Mouse (Mus musculus) macrophage (primary cell): ENCODE results near the gene Olfr462. TPM values are rescaled to one million over a fixed set of nuclear protein-coding genes. Genes with fewer than 3 reads are reported as not detected.

ENCODE experiments used
- H3K27ac ChIP-seq: fragments of 350-480 bp; formaldehyde crosslinking; 2 replicates; pipeline ENCODE4 v1.9.0; 2021
- H3K36me3 ChIP-seq: fragments of 350-480 bp; formaldehyde crosslinking; 2 replicates; pipeline ENCODE4 v1.9.0; 2021; ENCODE audit errors: inconsistent target
- H3K4me3 ChIP-seq: fragments of 350-480 bp; formaldehyde crosslinking; 2 replicates; pipeline ENCODE4 v1.9.0; 2021; ENCODE audit errors: inconsistent target
- H3K79me2 ChIP-seq: fragments of 350-480 bp; formaldehyde crosslinking; 2 replicates; pipeline ENCODE4 v1.9.0; 2021; ENCODE audit errors: inconsistent target
- WGBS: methylation state at CpG from one replicate; pipeline ENCODE4 v1.1.7; 2026; ENCODE audit warnings: inconsistent platforms; ENCODE audit not compliant: missing documents; 5-methylcytosine and 5-hydroxymethylcytosine counted together
- polyA plus RNA-seq: library from polyadenylated mRNA; stranded (reverse); fragments of 250-400 nt; gene quantifications from 3 replicates; pipeline ENCODE4 v1.2.4, GENCODE M21; 2018; ENCODE audit warnings: inconsistent platforms
- total RNA-seq, 78 experiments: library from RNA; depleted of rRNA; stranded (reverse); fragments of 250-400 nt; gene quantifications; 1 replicate in 9 of 78; 2 replicates in 24 of 78; 3 replicates in 43 of 78; 4 replicates in 2 of 78; pipeline ENCODE4 v1.2.4; 2018; ENCODE audit warnings: inconsistent platforms in 56 of 78

Gene Olfr462
- not detected for total RNA-seq (2018; cell fraction: chromatin; rRNA removed)
- total RNA-seq (2018; cell fraction: cytosol; rRNA removed): not detected
- total RNA-seq (2018; cell fraction: nucleus; rRNA removed): not detected
- not detected in 3 replicates for polyA plus RNA-seq

DNA sequence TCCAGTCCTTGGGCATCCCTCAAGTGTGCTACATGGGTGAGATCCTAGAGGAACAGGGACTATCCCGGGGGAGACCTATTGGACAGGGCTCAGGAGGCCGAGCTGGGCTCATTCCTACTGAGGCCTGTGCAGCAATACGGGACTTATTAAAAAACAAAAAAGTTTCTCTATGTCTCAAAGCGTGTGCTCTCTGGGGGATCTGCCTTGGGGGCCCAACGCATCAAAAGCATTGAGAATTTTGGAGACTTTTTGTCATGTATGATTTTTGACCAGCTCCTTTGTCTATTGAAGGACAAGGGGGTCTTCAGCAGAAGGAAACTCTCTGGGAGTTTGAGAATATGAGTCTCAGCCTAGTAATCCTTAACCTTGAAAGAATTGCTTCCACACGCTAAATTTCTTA lies at the start of gene Olfr462:
TSS of gene Olfr462 (minus strand) at position 101 of the 400 bp plus-strand sequence.
- no peak within 1 kb of the TSS for H3K4me3 ChIP-seq
- H3K36me3 ChIP-seq: no peaks in the 10 kb centered on the region
- WGBS: 93% methylated on average over 6 of the region's 6 CpGs
- H3K79me2 ChIP-seq: no peaks in the 10 kb centered on the region
- no peak within 1 kb of the TSS for H3K27ac ChIP-seq

DNA sequence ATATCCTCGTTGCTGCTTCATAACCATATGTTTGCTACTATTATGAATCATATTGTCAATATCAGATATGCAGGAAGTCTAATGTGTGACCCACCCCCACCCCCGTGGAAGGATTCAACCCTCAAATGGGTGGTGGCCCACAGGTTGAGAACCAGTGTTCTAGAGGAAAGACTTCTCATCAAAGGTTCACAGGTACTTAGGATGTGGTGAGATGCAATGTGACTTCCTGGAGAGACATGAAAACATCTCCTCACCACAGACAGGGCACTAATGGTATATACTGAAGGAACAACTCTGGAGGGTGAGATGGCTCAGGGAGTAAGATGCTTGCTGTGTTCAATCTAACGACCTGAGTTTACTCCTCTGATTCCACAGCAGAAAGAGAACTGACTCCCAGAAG lies 43.4 kb upstream of the Olfr462 start:
- H3K27ac ChIP-seq: no peak overlapping the region
- H3K4me3 ChIP-seq: no peak overlapping the region

DNA sequence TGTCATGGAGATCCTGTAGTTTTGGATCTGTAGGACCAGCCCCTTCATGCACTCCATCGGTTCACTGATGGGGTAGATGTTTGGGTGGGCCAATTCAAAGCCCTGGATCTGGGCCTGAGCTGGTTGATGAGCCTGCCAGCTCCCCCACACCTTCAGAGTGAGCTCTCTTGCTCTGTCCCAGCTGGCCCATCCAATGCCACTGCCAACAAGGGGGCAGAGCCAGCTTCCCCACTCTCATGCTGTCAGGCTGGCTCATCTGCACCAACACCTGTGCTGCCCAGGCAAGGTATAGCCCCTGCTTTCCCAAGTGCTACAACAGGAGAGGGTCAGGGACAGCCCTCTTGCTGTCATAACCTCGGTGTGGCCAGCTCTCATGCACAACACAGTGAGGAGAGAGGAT lies 41.7 kb upstream of the Olfr462 start:
- H3K79me2 ChIP-seq: no peaks in the 10 kb centered on the region
- H3K36me3 ChIP-seq: no peaks in the 10 kb centered on the region
- WGBS: 77% methylated on average over 2 of the region's 2 CpGs
- H3K27ac ChIP-seq: no peak overlapping the region
- H3K4me3 ChIP-seq: no peak overlapping the region

More for the DNA sequence above, 43.4 kb upstream of the Olfr462 start:
- 60% methylated on average over 3 of the region's 3 CpGs for WGBS
- Histone ChIP-seq H3K79me2 (no peaks in the 10 kb centered on the region), H3K36me3 (no peaks in the 10 kb centered on the region)

DNA sequence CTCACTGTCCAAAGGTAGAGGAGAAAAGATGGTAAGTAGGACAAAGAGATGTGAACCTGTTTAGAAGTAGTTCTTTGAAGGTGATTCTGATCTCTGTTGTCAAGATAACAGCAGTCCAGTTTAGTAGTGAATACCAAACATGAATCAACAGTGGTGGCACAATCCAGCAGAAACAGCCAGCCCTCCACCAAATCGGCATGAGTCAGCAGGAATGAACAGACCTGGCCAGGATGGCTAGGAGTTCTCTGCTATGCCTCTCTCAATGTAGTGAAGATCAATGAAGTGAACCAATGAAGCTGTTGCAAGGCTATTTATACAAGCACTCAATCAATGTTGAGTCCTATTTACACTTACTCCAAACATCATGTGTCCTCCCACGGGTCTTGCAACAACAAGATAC lies 38.3 kb upstream of the Olfr462 start:
- Histone ChIP-seq H3K79me2 (no peaks in the 10 kb centered on the region), H3K36me3 (no peaks in the 10 kb centered on the region)
- WGBS: 93% methylated on average over 2 of the region's 2 CpGs

DNA sequence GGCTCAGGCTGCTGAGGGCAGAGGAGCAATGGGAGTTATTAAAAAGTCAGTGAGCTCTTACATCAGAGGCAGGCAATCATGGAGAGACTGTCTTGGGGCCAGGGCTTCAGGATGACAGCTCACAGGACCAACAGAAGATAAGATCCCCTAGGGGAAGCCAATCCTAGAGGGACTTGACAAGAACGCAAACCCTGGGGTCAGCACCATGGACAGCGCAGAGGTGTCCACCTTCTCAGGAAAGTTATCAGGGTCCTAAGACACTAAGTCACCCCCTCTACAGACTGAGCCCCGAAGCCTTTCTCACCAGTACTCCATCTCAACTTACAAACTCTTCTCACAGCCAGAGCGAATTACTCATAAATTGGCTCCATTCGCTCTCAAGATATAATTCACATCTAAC lies 28.9 kb upstream of the Olfr462 start, which contains the start of gene Olfr464:
TSS of gene Olfr464 (minus strand) at position 2 of the 400 bp plus-strand sequence.
- Histone ChIP-seq H3K36me3 (no peaks in the 10 kb centered on the region), H3K27ac (no peak within 1 kb of the TSS), H3K79me2 (no peaks in the 10 kb centered on the region), H3K4me3 (no peak within 1 kb of the TSS)
- WGBS: 37% methylated on average over 5 of the region's 5 CpGs

More for the DNA sequence above, 38.3 kb upstream of the Olfr462 start:
- Histone ChIP-seq H3K27ac (no peak overlapping the region), H3K4me3 (no peak overlapping the region)

DNA sequence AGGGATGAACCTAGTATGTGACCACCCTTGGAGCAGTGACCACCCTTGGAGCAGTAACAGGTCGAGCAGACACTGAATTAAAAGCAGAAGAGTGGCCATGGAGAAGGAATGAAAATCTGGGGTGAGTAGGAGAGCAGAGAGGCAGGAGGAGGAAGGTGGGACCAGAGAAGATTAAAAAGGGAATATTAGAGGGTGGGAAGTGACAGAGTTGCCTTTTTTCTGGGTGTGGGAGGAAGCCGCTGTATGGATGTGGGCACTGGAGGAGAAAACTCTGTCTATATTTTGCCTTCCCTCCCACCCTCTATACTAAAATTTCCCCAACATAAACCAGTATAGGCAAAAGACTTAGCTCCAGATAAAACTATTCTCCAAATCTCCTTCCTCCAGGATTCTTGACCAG lies 28.2 kb upstream of the Olfr462 start:
- Histone ChIP-seq H3K27ac (no peak overlapping the region), H3K4me3 (no peak overlapping the region), H3K36me3 (no peaks in the 10 kb centered on the region), H3K79me2 (no peaks in the 10 kb centered on the region)
- 57% methylated on average over 2 of the region's 2 CpGs for WGBS

DNA sequence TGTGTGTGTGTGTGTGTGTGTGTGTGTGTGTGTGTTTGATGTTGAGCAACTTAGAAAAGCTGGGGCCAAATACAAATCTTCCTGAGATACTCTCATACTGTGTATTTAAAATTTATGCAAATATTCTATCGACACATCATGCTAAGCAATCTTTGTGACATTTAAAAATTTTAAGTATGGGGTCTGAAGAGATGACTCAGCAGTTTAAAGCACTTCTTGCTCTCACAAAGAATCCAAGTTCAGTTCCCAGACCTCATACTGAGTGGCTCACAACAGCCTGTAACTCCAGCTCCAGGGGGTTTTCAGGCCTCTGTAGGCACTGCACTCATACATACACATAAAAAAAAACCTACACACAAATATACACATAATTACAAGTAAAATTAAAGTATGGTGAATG lies 23.9 kb upstream of the Olfr462 start:
- Histone ChIP-seq H3K79me2 (no peaks in the 10 kb centered on the region), H3K4me3 (no peak overlapping the region), H3K36me3 (no peaks in the 10 kb centered on the region), H3K27ac (no peak overlapping the region)
- WGBS: 100% methylated on average over 1 of the region's 1 CpGs

DNA sequence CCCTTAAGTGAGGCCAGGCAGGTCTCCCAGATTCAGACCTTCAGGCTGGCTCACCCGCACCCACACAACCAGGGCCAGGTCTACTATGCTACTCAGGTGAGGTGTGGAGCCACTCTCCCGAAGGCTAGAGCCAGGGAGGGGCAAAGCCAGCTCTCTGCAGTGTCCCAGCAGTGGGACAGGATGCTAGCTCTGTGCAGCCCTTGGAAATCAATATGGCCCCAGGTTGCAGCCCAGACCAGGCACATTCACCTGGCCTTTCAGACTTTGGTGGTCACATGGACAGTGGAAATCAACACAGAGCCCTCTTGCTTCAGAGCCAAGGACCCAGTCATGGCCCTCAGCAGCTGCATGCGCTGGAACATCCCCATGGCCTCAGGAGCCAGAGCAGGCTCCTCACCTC lies 12.3 kb upstream of the Olfr462 start:
- Histone ChIP-seq H3K27ac (no peak overlapping the region), H3K4me3 (no peak overlapping the region), H3K79me2 (no peaks in the 10 kb centered on the region), H3K36me3 (no peaks in the 10 kb centered on the region)
- 76% methylated on average over 3 of the region's 3 CpGs for WGBS

DNA sequence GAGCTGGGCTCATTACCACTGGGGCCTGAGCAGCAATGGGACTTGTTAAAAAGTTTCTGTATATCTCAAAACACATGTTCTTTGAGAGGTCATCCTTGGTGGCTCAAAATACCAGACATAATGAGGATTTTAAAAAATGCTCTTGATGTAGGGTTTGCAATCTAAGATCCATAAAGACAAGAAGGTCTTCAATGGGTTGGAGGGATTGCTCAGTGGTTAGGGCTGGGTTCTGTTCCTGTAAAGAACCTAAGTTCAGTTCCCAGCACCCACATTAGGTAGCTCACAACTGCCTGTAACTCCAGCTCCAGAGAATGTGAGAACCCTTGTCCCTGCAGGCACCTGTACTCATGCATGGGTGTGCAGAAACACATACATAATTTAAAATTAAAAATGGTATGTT lies 5.2 kb upstream of the Olfr462 start, which contains the start of gene Olfr463:
TSS of gene Olfr463 (minus strand) at position 101 of the 400 bp plus-strand sequence.
- Histone ChIP-seq H3K79me2 (no peaks in the 10 kb centered on the region), H3K4me3 (no peak within 1 kb of the TSS), H3K27ac (no peak within 1 kb of the TSS), H3K36me3 (no peaks in the 10 kb centered on the region)

DNA sequence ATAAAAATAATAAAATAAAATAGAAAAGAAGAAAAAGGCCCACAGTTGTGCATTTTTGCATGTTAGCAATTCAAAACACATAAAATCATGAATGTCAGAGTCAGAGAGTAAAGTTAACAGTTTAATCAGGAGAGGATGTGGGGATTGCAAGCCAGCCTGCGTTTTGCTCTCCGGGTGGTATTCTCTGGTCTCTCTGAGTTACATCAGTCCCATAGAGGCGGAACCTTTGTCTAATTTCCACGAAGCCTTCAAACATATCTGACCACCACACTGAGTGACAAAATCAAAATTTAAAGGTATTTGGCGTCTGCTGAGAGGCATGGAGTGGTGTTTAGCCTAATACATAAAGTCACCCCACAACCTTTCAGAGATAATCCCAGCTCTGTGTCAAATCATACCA lies 7.2 kb downstream of the Olfr462 start:
- Histone ChIP-seq H3K4me3 (no peak overlapping the region), H3K79me2 (no peaks in the 10 kb centered on the region), H3K36me3 (no peaks in the 10 kb centered on the region), H3K27ac (no peak overlapping the region)
- WGBS: 80% methylated on average over 5 of the region's 5 CpGs

DNA sequence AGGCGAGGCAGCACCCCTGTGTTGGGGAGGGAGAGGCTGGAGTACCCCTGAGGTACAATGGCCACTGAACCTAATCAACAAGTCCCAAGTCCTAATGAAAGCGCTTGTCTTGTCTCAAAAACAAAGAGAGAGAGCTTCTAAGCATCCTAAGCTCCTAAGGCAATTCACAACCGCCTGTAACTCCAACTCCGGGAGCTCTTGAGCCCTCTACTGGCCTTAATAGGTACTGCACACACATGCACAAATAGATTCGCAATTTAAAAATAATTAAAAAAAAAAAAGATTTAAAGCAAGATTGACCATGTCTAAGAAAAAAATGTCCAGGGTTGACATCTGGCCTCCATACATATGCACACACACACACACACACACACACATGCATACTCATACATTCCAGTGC lies 8.6 kb downstream of the Olfr462 start:
- H3K79me2 ChIP-seq: no peaks in the 10 kb centered on the region
- WGBS: 36% methylated on average over 5 of the region's 5 CpGs
- H3K36me3 ChIP-seq: no peaks in the 10 kb centered on the region
- H3K27ac ChIP-seq: no peak overlapping the region
- no peak overlapping the region for H3K4me3 ChIP-seq

DNA sequence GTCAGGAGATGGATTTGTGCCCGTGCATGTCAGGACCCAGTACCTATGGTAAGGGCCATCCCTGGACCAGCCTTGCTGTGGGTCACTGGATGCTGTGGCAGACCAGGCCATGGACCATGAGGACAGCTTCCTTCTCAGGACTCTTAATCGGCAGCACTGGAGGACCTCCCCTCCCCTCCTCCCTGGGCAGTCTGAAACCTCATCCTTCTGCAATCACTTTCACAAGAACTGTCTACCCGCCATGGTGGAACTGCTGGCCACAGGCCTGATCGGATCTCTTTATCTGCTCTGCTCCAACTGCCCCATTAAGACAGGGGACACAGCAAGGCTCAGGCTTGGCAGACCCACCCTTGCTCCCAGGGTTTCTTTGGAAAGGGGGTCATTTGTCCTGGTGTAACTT lies 10.4 kb downstream of the Olfr462 start:
- Histone ChIP-seq H3K4me3 (no peak overlapping the region), H3K27ac (no peak overlapping the region), H3K79me2 (no peaks in the 10 kb centered on the region), H3K36me3 (no peaks in the 10 kb centered on the region)
- 46% methylated on average over 4 of the region's 4 CpGs for WGBS

DNA sequence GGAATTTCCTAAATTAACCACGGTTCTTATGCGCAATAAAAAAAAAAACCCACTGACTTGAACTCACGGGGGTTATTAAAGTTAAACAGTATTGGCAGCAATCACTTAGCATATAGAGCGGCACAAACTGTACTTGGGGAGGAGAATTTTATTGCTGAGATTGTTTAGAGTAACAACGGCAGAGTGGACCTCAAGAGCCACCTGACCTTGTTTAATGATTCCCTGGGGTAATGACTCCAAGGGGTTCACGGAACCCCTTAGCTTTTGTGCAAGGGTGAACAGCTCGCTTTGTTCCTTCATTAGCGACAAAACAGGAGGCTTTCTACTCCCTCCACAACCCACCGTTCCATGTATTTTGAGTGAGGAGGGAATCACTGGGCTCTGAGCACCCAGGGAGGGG lies 12.2 kb downstream of the Olfr462 start:
- H3K4me3 ChIP-seq: no peak overlapping the region
- H3K36me3 ChIP-seq: no peaks in the 10 kb centered on the region
- no peaks in the 10 kb centered on the region for H3K79me2 ChIP-seq
- 77% methylated on average over 9 of the region's 9 CpGs for whole genome bisulfite sequencing
- no peak overlapping the region for H3K27ac ChIP-seq

DNA sequence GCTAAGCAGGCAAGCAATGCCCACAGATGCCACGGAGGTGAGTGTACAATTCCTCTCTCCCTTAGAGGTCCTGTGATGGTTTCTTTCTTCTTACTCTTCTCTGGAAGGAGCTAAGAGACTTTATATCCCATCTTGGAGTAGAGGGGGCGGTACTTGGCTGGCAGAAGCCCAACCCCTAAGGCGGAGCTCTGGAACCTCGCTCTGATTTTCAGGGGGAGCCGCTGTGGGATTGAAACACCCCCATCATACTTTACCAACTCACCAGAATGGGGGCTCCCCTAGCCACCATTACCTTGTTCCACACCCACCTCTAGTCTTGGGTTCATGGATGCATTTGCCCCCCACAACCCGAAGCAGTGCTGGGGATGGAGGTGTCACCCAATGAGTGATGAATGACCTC lies 16.6 kb downstream of the Olfr462 start, which contains the start of gene Epx:
TSS of gene Epx (minus strand) at position 101 of the 400 bp plus-strand sequence.
- Histone ChIP-seq H3K79me2 (no peaks in the 10 kb centered on the region), H3K27ac (no peak within 1 kb of the TSS), H3K4me3 (no peak within 1 kb of the TSS), H3K36me3 (no peaks in the 10 kb centered on the region)
- 78% methylated on average over 6 of the region's 6 CpGs for WGBS

DNA sequence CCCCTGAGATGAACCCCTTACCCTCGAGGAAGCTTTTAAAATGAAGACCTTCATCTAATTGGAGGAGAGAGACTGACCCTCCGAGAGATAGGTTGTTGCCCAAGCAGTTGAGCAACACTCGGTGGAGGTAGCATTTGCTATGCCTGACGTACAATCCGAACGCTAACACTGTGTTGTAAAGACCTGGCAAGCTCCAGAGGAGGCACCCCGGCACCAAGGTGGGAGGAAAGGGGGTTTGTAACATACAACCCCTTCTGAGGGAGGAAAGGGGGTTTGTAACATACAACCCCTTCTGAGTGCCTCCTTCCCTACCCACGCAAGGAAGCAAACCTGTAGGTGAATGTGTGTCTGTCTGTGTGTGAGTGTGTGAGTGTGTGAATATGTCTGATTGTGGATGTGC lies 20.3 kb downstream of the Olfr462 start:
- H3K27ac ChIP-seq: no peak overlapping the region
- WGBS: 64% methylated on average over 8 of the region's 8 CpGs
- no peak overlapping the region for H3K4me3 ChIP-seq
- H3K36me3 ChIP-seq: no peaks in the 10 kb centered on the region
- H3K79me2 ChIP-seq: no peaks in the 10 kb centered on the region

DNA sequence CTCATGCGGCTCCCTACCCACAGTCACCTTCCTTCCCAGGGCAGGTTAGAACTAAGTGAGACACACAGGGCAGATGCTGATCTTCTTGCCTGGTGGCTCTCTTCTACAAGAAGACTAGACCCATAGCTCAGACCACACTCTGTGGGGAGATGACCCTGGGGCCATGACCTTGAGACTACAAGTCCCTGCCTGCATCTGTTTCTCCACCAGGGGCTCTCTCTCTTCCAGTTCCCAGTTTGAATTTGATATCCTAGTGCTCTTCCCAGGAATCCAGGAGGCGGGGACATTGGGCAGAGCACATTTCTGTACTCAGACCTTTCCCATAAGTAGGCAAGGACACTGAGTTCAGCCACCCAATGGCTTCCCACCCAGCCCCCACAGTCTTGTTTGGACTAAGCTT lies 22.0 kb downstream of the Olfr462 start:
- no peak overlapping the region for H3K4me3 ChIP-seq
- H3K27ac ChIP-seq: no peak overlapping the region
- H3K79me2 ChIP-seq: no peaks in the 10 kb centered on the region
- H3K36me3 ChIP-seq: no peaks in the 10 kb centered on the region
- WGBS: 81% methylated on average over 1 of the region's 2 CpGs
